Mouse (Mus musculus): Measurements from ENCODE around the gene Sept11. TPM values are rescaled to one million over a fixed set of nuclear protein-coding genes. Genes with fewer than 3 reads are reported as not detected.

Gene Sept11
- polyA plus RNA-seq, 1 experiment: 74.0 TPM

DNA sequence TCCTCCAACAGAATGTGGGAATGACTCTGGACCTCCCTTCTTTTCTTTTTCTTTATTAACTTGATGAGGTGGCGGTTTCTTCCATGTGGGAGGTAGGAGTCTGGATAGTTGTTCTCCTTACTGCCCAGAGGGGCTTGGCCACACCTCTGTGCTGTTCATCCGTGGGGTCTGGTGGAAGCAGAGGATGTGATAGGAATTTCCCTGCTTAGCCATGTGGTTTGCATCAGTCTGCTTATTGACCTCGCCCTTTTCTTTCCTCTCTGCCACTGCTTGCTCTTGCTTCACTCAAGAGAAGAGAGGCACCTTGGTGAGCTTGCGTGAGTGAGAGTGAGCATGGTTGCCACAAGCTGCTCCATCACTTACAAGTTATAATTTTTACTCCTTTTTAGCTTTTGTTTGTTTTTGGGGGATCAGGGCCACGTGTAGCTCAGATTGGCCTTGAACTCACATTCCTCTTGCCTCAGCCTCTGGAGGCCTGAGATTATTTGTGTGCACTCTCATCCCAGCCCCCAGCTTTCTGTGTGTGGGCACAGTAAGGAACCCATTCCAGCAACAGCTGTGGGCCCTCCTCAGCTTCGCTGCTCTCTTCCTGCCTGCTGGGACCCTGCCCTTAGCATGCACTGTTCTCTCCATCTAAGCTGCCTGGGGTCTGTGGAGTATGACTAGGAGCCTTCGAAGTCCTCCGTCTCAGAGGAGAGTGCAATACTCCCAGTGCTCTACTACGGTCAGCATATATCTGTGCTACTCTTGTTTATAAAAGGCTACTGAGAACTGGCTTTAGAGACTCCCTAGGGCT, 31.0 kb downstream of the Sept11 start:
- DNase-seq: no peak
- Histone ChIP-seq H3K4me3 (replicated peaks; ENCODE audit: insufficient read depth, low read depth, low read length) (no peak overlapping the region), H3K27ac (ENCODE audit: insufficient read depth, low read length) (no peak overlapping the region), H3K27me3 (ENCODE audit: control insufficient read depth, insufficient read depth, low read length) (no peaks in the 10 kb centered on the region), H3K4me1 (ENCODE audit: control insufficient read depth, insufficient read depth, low read length) (no peaks in the 10 kb centered on the region; the same call in 1 of the 2 replicates)
- TF ChIP-seq POLR2A (IDR thresholded peaks at IDR 0.05; ENCODE audit: borderline replicate concordance, insufficient read depth, low read length) (no peak), CTCF (IDR thresholded peaks at IDR 0.05; ENCODE audit: borderline replicate concordance, insufficient read depth, low read depth, low read length) (no peak)
- WGBS: 54% methylated on average over 9 of the region's 9 CpGs

DNA sequence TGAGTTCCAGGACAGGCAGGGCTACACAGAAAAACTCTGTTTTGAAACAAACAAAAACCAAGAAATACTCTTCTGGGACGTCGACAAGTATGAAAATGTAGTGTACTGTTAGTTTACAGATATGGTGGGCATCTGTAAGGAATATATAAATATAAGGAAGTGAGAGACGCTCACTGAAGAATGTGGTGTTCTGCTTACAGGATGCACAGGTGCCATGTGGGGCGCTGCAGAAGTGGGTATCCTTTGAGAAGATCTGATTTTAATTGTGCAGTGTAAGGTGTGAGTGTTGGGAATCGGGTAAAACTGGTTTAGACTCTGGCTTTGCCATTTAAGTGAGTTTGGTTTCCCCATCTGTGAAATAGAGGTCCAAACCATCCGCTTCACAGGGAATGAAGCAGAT, 32.1 kb downstream of the Sept11 start:
- H3K27ac ChIP-seq (ENCODE audit: insufficient read depth, low read length): no peak overlapping the region
- H3K4me1 ChIP-seq (ENCODE audit: control insufficient read depth, insufficient read depth, low read length): no peaks in the 10 kb centered on the region; the same call in 1 of the 2 replicates
- no peaks in the 10 kb centered on the region for H3K27me3 ChIP-seq (ENCODE audit: control insufficient read depth, insufficient read depth, low read length)
- no peak for DNase-seq
- TF ChIP-seq CTCF (IDR thresholded peaks at IDR 0.05; ENCODE audit: borderline replicate concordance, insufficient read depth, low read depth, low read length) (no peak), POLR2A (IDR thresholded peaks at IDR 0.05; ENCODE audit: borderline replicate concordance, insufficient read depth, low read length) (no peak)
- 96% methylated on average over 6 of the region's 6 CpGs for WGBS
- no peak overlapping the region for H3K4me3 ChIP-seq (replicated peaks; ENCODE audit: insufficient read depth, low read depth, low read length)

- 69% methylated on average over 12 of the region's 12 CpGs for WGBS
- Histone ChIP-seq H3K4me1 (ENCODE audit: control insufficient read depth, insufficient read depth, low read length) (peaks cover 6% of the 10 kb centered on the region), H3K4me3 (replicated peaks; ENCODE audit: insufficient read depth, low read depth, low read length) (no peak overlapping the region), H3K27me3 (ENCODE audit: control insufficient read depth, insufficient read depth, low read length) (no peaks in the 10 kb centered on the region), H3K27ac (ENCODE audit: insufficient read depth, low read length) (no peak overlapping the region)
- no peak for TF ChIP-seq CTCF (IDR thresholded peaks at IDR 0.05; ENCODE audit: borderline replicate concordance, insufficient read depth, low read depth, low read length)
- no peak for TF ChIP-seq POLR2A (IDR thresholded peaks at IDR 0.05; ENCODE audit: borderline replicate concordance, insufficient read depth, low read length)
- no peak for DNase-seq
These were observed 33.1 kb downstream of the Sept11 start for GRCm38 (mm10) chr5:93126222-93126929.

GRCm38 (mm10) chr5:93126930-93127562, 33.8 kb downstream of the Sept11 start:
- Histone ChIP-seq H3K27ac (ENCODE audit: insufficient read depth, low read length) (no peak overlapping the region), H3K4me1 (ENCODE audit: control insufficient read depth, insufficient read depth, low read length) (peaks cover 7% of the 10 kb centered on the region), H3K27me3 (ENCODE audit: control insufficient read depth, insufficient read depth, low read length) (no peaks in the 10 kb centered on the region), H3K4me3 (replicated peaks; ENCODE audit: insufficient read depth, low read depth, low read length) (no peak overlapping the region)
- 47% methylated on average over 4 of the region's 4 CpGs for WGBS
- DNase-seq: no peak
- TF ChIP-seq POLR2A (IDR thresholded peaks at IDR 0.05; ENCODE audit: borderline replicate concordance, insufficient read depth, low read length): no peak
- no peak for TF ChIP-seq CTCF (IDR thresholded peaks at IDR 0.05; ENCODE audit: borderline replicate concordance, insufficient read depth, low read depth, low read length)

DNA sequence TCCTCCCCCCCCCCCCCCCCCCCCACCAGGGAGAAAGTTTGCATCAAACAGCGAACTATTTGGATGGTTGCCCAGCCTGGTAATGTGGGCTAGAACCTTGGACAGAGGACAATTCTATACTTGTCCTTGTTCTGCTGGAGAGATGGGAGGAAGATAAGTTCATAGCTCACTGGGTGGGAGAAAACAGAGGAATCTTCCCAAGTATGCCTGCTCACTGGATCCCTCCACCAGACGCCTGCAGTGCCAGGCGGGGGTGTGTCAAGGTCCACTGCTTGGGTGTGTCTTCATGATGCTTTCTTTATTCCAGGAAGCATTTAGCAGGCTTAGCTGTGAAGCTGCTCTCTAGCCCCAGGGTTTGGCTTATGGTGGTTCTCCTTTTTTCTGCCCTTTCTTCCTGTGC, 34.5 kb downstream of the Sept11 start:
- Histone ChIP-seq H3K4me1 (ENCODE audit: control insufficient read depth, insufficient read depth, low read length) (peaks cover 7% of the 10 kb centered on the region), H3K27me3 (ENCODE audit: control insufficient read depth, insufficient read depth, low read length) (no peaks in the 10 kb centered on the region), H3K27ac (ENCODE audit: insufficient read depth, low read length) (no peak overlapping the region), H3K4me3 (replicated peaks; ENCODE audit: insufficient read depth, low read depth, low read length) (no peak overlapping the region)
- WGBS: 10% methylated on average over 3 of the region's 3 CpGs
- TF ChIP-seq POLR2A (IDR thresholded peaks at IDR 0.05; ENCODE audit: borderline replicate concordance, insufficient read depth, low read length) (no peak), CTCF (IDR thresholded peaks at IDR 0.05; ENCODE audit: borderline replicate concordance, insufficient read depth, low read depth, low read length) (no peak)
- peak; percentile 15 to 32 for DNase-seq

GRCm38 (mm10) chr5:93128765-93129164, 35.5 kb downstream of the Sept11 start:
- DNase-seq: no peak
- no peak for TF ChIP-seq POLR2A (IDR thresholded peaks at IDR 0.05; ENCODE audit: borderline replicate concordance, insufficient read depth, low read length)
- TF ChIP-seq CTCF (IDR thresholded peaks at IDR 0.05; ENCODE audit: borderline replicate concordance, insufficient read depth, low read depth, low read length): no peak
- Histone ChIP-seq H3K4me3 (replicated peaks; ENCODE audit: insufficient read depth, low read depth, low read length) (no peak overlapping the region), H3K27ac (ENCODE audit: insufficient read depth, low read length) (no peak overlapping the region), H3K27me3 (ENCODE audit: control insufficient read depth, insufficient read depth, low read length) (no peaks in the 10 kb centered on the region), H3K4me1 (ENCODE audit: control insufficient read depth, insufficient read depth, low read length) (peaks cover 11% of the 10 kb centered on the region)
- WGBS: 84% methylated on average over 3 of the region's 3 CpGs

GRCm38 (mm10) chr5:93129953-93130352, 36.7 kb downstream of the Sept11 start:
- H3K27ac ChIP-seq (ENCODE audit: insufficient read depth, low read length): no peak overlapping the region
- WGBS: 66% methylated on average over 4 of the region's 4 CpGs
- TF ChIP-seq CTCF (IDR thresholded peaks at IDR 0.05; ENCODE audit: borderline replicate concordance, insufficient read depth, low read depth, low read length) (no peak), POLR2A (IDR thresholded peaks at IDR 0.05; ENCODE audit: borderline replicate concordance, insufficient read depth, low read length) (no peak)
- DNase-seq: no peak
- no peak overlapping the region for H3K4me3 ChIP-seq (replicated peaks; ENCODE audit: insufficient read depth, low read depth, low read length)
- H3K4me1 ChIP-seq (ENCODE audit: control insufficient read depth, insufficient read depth, low read length): peaks cover 11% of the 10 kb centered on the region
- H3K27me3 ChIP-seq (ENCODE audit: control insufficient read depth, insufficient read depth, low read length): no peaks in the 10 kb centered on the region
